Mouse (Mus musculus) thymus, adult 2 months (tissue): ENCODE measurements around the gene Dhx9.

Source experiments
- CTCF ChIP-seq: fragments of 200-500 bp; IDR thresholded peaks from 2 replicates; pipeline ENCODE4 v1.5.1; 2012; ENCODE audit warnings: mild to moderate bottlenecking, control low read depth, low read length, moderate library complexity, borderline replicate concordance; ENCODE audit not compliant: control insufficient read depth, poor library complexity, insufficient read depth; ENCODE audit errors: extremely low read depth
- POLR2A ChIP-seq: fragments of 200-500 bp; IDR thresholded peaks from 2 replicates; pipeline ENCODE4 v1.6.1; 2012; ENCODE audit warnings: mild to moderate bottlenecking, low read length, control low read depth, moderate library complexity; ENCODE audit not compliant: control insufficient read depth, poor library complexity, insufficient read depth; ENCODE audit errors: extremely low read depth

DNA sequence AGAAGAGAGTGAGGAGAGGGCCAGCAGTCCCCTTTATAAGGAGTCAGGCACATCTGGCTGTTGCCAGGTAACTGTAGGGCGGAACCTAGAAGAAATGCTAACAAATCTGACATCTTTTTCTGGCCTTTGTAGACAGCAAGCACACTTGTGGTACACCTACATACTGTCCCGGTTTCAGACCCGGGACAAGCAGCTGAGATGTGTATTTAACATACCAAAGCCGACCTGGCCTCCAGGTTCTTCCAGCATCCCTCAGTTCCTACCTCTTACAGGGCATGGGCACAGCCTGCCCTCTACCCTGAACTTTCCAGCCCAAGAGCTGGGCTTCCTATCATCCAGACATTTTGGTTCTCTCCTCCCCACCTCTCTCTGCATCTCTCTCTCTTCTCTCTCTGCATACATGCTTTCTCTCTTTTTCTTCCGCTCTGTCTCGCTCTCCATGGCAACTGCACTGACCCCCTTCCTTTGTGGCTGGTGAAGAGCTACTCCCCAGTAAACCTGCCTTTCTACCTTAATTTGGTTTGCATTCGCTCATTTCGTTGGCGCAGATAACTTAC lies 44.3 kb upstream of the Dhx9 start:
- TF ChIP-seq CTCF (no peak), POLR2A (no peak)
